Mouse (Mus musculus) CH12F3 (cell line): ENCODE measurements around the gene Zfp667.
"Not testable (repeated sequence)": the region's sequence is repeated elsewhere in the genome, so short reads cannot be mapped to it uniquely, and the experiment has no call there.

Experiments used
- in situ Hi-C: fragments of 300-500 bp; cut with MboI; formaldehyde crosslinking; loops from 2 replicates; pipeline ENCODE4 v1.14.3; 2020; ENCODE audit warnings: low sequenced_read_pairs

Zfp667 gene

GRCm38 (mm10) chr7:6285842-6286705, at the start of gene Zfp667:
Zfp667 (plus strand) TSS chr7:6286579.
- in situ Hi-C loops: loop anchor here (25.0 kb wide), 1 partner anchor 1001 kb away; the partner anchor contains the start of gene Gm45844

- in situ Hi-C loops: no loop called here
Measured at GRCm38 (mm10) chr7:6239787-6240186, 46.6 kb upstream of the Zfp667 start.

GRCm38 (mm10) chr7:6240841-6241425, 45.4 kb upstream of the Zfp667 start:
- in situ Hi-C loops: not testable (repeated sequence)

GRCm38 (mm10) chr7:6244361-6245292, 41.8 kb upstream of the Zfp667 start:
- in situ Hi-C loops: no loop called here

GRCm38 (mm10) chr7:6252410-6252809, 34.0 kb upstream of the Zfp667 start, which contains the start of gene Epp13:
Epp13 (plus strand) TSS chr7:6252710.
- in situ Hi-C loops: no loop called here

- in situ Hi-C loops: no loop called here
Measured at GRCm38 (mm10) chr7:6254451-6254850, 31.9 kb upstream of the Zfp667 start.

GRCm38 (mm10) chr7:6257386-6257785, 29.0 kb upstream of the Zfp667 start:
- in situ Hi-C loops: no loop called here

GRCm38 (mm10) chr7:6258232-6259220, 27.9 kb upstream of the Zfp667 start:
- in situ Hi-C loops: no loop called here

GRCm38 (mm10) chr7:6260004-6260403, 26.4 kb upstream of the Zfp667 start:
- in situ Hi-C loops: not testable (repeated sequence)

GRCm38 (mm10) chr7:6262120-6262519, 24.3 kb upstream of the Zfp667 start:
- in situ Hi-C loops: no loop called here

GRCm38 (mm10) chr7:6262984-6263383, 23.4 kb upstream of the Zfp667 start:
- in situ Hi-C loops: no loop called here

GRCm38 (mm10) chr7:6265695-6266094, 20.7 kb upstream of the Zfp667 start:
- in situ Hi-C loops: no loop called here

- in situ Hi-C loops: loop anchor here (25.0 kb wide), 1 partner anchor 1009 kb away; the partner anchor contains the start of gene Gm45844
Measured at GRCm38 (mm10) chr7:6277906-6278305, 8.5 kb upstream of the Zfp667 start.

- in situ Hi-C loops: loop anchor here (25.0 kb wide), 1 partner anchor 1005 kb away; the partner anchor contains the start of gene Gm45844
Measured at GRCm38 (mm10) chr7:6282749-6283148, 3.6 kb upstream of the Zfp667 start.

- in situ Hi-C loops: loop anchor here (25.0 kb wide), 1 partner anchor 1004 kb away; the partner anchor contains the start of gene Gm45844
Measured at GRCm38 (mm10) chr7:6283451-6284075, 2.8 kb upstream of the Zfp667 start.

GRCm38 (mm10) chr7:6284442-6285012, 1.9 kb upstream of the Zfp667 start:
- in situ Hi-C loops: loop anchor here (25.0 kb wide), 1 partner anchor 1003 kb away; the partner anchor contains the start of gene Gm45844

- in situ Hi-C loops: loop anchor here (25.0 kb wide), 1 partner anchor 1002 kb away; the partner anchor contains the start of gene Gm45844
Measured at GRCm38 (mm10) chr7:6285366-6285765, 1.0 kb upstream of the Zfp667 start.

- in situ Hi-C loops: loop anchor here (25.0 kb wide), 1 partner anchor 1000 kb away; the partner anchor contains the start of gene Gm45844
Measured at GRCm38 (mm10) chr7:6286921-6287531, 647 bp downstream of the Zfp667 start.
